Mouse (Mus musculus): ENCODE measurements at regions not wholly inside any gene's neighbourhood (a gene's known extent, or its start where the extent isn't known, plus 50 kb on each side); places are given as distances from the start of the nearest gene placed in this dataset.

DNA sequence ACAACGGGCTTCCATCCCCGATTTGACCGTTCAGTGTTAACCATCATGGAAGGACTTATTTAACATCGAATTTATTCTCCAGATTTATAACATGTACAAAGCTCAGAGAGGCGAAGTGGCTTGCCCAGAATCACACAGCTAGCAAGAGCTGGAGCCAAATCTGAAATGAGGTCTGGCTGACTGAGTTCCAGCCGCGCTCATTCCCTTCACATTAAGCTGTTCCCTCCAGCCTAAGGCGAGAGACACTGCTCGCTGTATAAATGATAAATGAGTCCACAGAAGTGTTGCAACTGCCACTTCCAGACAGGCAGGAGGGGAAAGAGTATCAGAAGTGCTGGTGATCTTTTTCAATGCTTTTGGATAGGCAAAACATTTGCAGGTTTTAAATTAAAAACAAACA, 64.4 kb upstream of the Noct start:
- no peak for TF ChIP-seq GATA1 (IDR thresholded peaks at IDR 0.05; ENCODE audit: low read length)
- no peak for TF ChIP-seq TAL1 (IDR thresholded peaks at IDR 0.05; ENCODE audit: low read length)

Measured in erythroblast, embryonic 14.5 days (primary cell).